Mouse (Mus musculus): ENCODE data around the gene Kdr.

DNA sequence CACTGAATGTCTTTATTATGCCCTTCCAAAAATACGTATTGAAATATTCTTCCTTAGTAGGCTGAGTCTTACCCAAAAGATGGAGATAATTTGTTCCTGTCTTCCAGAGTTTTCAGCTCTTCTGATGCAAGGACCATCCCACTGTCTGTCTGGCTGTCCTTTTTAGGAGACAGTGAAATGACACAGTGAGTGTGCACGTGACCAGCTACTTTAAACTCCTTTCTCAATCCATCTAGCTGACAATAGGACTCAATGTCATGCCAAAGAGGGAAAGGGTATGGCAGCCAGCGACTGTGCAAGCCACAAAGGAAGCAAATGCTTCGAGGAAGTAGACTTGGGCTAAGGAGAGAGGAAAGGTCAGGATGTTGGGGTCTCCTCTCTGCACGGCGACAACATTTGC lies 42.0 kb downstream of the Kdr start:
- TF ChIP-seq CTCF (IDR thresholded peaks at IDR 0.05; ENCODE audit: borderline replicate concordance, control insufficient read depth, extremely low read depth, insufficient read depth, low read length, poor library complexity): no peak
- no peak for TF ChIP-seq POLR2A (IDR thresholded peaks at IDR 0.05; ENCODE audit: control insufficient read depth, extremely low read depth, insufficient read depth, low read length, poor library complexity)

All from thymus, adult 2 months (tissue).